Mouse (Mus musculus): Measurements from ENCODE around the gene Pbx2.
"Not testable (repeated sequence)": the region's sequence is repeated elsewhere in the genome, so short reads cannot be mapped to it uniquely, and the experiment has no call there.

The Pbx2 gene

DNA sequence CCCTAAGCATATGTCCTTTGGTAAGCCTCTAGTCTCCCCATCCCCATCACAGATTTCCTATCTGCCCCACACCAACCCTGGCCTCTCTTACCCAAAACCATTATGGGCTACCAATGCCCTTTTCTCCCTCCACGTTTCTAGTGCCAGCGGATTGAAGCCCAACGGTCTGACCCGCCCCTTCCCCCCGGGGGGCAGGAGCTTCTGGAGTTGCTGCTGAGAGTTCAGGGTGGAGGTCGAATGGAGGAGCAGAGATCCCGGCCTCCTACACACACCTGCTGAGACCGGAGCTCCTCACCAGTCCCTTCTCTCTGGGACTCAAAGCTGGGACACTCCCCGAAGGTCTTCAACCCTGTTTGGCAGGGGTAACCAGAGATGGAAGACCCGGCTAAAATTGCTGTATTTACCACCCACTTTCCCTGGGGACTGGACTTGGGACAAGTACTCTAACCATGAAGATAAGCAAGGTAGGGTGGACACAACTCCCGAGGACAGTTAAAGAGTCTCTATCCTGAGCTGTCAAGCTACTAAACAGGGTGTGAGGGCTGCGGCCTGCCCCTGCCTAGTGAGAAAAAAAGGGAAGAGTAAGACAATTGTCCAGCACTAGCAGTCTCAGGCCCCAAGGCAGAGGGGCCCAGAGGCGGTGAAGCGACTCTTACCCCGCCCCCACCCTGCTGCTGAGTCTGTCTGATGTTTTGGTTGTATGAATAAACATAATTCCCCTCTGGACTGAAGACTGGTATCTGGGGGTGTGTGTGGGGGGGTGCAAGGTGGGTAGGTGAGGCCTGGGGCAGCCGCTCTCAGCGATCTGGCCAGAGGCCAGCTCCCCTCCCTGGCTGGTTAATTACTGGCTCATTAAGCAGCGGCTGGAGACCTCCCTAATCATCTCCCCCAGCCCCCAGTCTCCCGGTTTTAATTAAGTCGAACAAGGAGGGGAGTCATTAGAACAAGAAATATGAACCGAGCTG lies at the start of gene Pbx2:
Pbx2 (plus strand) TSS at position 238 of the 965 bp plus-strand sequence.
- peak; percentile 36 for DNase-seq

DNA sequence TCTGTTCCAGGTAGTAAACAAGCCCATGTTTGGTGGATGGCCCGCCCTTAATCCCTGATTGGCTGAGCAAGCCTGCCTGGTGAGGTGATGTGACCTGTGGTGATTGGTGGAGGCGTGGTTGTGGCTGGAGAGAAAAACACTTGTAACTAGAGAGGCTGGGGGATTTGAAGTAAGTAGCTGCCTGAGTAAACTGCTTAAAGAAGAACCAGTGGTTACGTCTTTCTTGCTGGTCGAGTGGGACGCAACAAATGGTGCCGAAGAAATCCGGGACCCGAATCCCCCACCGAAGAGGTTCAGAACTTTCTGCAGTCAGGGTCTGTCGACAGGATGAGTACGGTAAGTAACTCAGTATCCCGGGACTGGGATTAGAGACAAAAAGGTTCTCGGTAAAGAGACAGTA lies 47.5 kb upstream of the Pbx2 start:
- not testable (repeated sequence) for DNase-seq

DNA sequence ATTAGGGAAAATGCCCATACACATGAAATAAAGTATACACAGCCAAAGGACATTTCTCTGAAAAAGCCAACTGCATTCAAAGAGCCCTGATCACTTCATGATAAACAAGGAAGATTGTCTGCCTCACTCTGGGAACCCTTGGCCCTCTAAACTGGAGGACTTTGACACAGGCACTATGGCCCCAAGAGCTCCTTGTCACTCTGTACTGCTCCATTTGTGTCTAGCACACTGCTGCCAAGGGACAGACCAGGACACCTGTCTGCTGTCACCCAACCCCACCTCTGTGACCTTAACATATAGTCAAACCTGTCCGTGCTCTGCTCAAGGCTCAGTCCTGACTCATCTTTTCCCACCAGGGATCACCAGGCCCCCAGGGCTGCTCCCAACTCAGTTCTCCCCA lies 44.3 kb upstream of the Pbx2 start:
- no peak for DNase-seq

DNA sequence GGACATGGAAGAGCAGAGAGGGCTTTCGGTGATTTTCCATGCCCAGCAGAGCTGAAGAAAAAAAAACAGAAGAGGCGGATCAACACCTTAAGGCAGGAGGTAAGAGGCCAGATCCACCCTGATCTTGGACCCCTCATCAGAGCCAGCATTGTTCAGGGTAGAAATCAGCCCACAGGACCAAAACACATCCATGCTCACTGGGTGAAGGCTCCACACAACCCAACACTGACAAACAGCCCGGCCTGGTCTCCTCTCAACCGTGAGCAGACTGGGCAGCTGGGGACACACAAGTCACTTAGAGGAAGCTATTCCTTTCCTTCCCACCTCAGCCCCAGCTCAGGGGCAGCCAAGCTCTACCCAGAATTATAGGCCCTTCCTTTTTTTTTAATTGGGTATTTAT lies 43.5 kb upstream of the Pbx2 start:
- DNase-seq = no peak

DNA sequence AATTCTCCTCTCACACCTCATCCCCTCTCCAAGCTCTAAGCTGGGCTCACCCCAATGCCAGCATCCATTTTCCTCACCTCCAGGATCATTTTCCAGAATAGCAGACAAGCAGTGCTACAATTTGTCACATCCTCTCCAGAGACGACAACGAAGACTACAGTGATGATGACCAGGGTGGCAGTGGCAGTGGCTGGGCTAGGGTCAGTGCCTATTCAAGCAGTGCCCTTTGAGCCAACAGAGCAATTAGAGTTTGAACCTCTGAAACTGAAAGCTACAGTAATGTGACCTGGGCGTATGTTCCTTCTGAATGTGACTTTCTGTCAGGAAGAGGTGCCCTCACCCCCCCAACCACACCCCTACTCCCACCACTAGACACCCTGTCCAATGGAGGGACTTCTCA lies 41.9 kb upstream of the Pbx2 start:
- DNase-seq = no peak

DNA sequence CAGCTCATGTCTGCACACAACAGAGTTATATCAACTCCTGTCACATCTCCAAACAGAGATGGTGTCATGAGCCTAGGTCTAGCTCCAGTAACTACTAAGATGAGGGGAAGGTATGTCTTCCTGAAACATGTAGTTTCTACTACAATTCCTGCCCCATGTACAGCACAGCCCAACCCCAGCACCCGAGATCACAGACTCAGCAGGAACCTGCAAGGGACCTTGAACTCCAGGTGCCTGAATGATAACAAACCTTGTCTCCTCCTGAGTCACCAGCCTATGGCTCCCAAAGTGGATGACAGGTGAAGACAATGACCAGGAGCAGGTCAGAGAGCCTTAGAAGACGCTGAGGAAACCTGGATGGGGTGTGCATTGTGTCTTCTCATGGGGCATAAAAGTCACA lies 41.2 kb upstream of the Pbx2 start:
- no peak for DNase-seq

DNA sequence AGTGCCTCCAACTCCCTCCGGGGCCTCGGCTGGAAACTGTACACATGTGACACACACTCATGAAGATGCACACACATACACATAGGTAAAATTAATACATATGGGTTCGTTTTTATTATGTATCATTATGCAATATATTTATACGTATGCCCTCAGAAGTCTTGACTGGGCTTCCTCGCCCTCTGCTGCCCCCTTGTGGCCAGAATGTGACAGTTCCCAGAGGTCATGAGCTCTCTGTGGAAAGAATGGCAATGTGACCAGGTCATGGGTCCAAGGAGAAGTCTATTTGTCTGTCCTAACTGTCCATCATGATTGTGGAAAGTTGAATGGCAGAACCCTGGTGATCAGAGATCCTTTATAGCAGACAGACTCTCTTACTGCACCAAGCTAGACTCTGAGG lies 35.6 kb upstream of the Pbx2 start:
- DNase-seq = peak; percentile 68

DNA sequence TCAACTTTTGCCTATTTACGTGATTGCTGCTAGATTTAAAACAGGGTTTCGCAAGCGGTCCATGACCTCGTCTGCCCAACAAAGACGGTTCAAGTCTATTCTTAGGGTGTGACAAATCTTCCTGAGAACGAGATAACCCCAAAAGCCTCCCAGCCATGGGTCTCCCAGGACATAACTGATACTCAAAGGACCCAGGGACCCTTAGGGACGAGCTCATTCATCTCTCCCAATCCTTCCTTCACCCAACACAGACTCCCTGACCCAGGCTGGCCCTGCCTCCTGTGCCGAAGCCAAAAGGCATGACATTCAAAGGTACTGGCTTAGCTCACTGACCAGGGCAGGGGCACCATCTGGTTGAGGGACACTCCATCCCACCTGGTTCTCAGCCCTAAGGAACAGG lies 34.7 kb upstream of the Pbx2 start:
- DNase-seq = no peak

DNA sequence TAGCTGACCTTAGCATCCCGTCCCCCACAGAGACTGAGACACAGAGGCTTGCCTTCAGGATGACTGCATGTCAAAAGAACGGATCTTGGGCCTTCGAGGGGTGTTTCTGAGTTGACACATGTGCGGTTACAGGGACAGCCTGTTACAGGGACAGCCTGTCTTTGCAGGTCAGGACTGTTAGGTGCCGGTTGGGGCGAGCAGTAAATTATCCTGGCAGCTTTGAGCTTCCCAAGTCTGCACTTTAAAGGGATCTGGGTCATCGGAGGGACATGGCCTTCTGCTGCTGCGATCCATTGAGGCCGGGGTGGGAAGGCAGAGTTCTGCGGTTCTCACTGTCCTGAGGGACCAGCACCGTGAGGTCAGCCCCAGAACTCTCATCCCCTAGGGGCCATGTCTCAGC lies 33.7 kb upstream of the Pbx2 start:
- no peak for DNase-seq

DNA sequence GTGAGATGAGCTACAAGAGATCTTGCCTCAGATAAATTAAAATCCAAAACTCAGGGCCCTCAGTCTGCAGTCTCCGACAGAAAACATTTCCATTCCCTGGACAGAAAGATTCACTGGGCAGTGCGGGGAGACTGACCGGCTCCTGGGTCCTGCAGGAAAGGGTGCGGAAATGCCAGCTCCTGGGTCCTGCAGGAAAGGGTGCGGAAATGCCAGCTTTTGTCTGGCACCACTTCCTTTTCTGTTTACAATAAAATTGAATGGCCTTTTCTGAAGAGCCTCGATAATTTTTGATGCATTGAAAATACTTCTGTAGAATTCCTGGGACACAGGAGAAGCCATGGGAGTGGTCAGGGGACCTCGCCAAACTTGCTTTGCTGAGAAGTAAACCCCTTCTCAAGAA lies 31.9 kb upstream of the Pbx2 start:
- no peak for DNase-seq

DNA sequence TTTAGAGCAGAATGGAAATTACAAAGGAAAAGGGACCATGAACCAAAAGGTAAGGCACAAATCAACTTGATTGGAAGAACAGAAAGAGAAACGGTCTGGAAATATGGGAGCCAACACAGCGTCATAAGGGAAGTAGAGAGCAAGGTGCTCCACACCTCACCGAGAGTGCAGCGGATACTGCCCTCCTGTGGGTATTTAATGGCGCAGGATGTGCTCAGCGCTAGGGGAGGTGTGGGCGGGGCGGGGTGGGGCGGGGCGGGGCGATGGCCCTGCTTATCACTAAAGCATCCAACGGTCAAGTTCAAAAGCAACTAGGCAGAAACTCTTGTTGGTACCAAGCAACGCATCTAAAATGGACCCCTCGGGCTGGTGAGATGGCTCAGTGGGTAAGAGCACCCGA lies 31.2 kb upstream of the Pbx2 start:
- no peak for DNase-seq

DNA sequence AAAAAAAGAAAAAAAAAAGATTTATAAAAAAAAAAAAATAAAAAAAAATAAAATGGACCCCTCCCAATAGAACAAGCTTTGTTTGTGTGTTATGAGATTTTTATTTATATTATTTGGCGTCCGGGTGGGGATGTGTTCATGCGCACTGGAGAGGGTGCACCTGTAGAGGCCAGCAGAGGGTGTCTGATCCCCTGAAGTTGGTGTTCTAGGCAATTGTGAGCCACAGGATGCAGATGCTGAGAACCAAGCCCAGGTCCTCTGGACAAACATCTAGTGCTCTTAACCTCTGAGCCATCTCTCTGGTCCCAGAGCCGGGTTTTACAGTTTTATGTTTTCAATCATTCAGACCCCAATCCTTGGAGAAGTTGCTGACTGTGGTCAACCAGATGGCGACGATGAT lies 30.6 kb upstream of the Pbx2 start:
- no peak for DNase-seq

DNA sequence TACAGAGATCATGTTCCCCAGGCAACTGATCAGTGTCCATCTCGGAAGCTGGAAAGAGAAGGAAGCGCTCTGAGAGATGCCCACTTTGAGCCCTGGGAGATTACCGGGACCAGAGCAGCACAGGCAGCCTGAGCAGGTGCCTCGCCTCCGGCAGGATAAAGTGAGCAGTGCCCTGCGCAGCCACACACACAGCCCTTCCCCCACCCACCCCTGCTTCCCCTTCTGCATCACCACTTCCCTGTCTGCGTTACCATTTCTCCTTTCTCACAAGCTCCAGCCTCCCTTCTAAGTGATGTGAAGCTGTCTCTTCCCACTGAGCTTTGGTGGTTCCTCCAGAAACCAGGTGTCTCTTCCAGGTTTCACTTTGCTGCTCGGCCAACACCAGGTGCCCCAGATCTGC lies 29.9 kb upstream of the Pbx2 start:
- DNase-seq = no peak

DNA sequence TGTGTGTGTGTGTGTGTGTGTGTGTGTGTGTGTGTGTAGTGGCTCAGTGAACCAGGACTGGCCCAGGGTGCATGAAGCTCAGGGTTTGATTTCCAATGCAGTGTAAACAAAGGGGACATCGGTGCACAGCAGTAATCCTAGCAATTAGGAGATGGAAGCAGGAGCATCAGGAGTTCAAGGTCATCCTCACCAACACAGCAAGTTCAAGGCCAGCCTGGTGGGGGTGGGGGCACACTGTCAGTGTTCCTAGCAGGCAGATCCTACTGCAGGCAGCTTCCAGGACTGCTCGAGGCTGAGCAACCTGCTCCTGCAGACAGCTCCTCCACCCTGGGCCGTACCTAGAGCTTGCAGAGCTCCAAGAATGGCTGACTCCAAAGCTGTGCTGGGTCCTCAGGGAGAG lies 28.5 kb upstream of the Pbx2 start:
- DNase-seq = no peak

DNA sequence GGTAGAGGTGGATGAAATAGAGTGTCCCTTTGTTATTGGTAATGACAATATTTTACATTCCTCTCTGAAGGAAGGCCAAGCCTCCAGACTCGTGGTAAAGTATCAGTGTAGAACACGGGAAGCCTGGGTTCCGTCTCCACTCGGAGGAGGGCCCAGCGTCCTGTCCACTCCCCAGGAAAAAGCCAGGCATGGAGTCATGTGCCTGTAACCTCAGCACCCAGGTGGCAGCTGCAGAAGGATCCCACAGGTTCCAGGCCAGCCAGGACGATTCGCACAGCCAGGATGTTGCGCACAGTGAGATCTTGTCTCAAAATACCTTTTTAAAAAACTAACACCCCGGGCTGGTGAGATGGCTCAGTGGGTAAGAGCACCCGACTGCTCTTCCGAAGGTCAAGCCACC lies 27.7 kb upstream of the Pbx2 start:
- DNase-seq = no peak

DNA sequence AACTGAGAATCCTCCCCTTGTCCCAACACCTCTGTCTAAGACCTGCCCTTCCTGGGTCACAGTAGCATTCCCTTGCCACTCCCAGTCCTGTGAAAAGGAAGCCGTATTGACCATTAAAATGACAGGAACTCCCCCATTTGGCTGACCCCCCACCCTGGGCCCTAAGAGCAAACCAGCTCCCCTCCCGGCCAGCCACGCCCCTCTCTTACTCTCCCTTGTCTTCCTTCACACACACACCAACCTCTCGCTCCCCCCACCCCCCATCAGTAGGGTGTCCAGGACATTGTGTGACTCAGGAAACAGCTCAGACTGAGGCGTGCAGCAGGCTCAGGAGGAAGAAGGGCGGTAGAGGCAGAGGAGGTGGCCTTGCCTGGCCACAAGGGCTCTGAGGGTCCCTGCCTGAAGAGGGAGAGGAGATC lies 27.1 kb upstream of the Pbx2 start, which contains the start of gene Notch4:
Notch4 (plus strand) TSS at position 266 of the 419 bp plus-strand sequence.
- peak; percentile 53 for DNase-seq

DNA sequence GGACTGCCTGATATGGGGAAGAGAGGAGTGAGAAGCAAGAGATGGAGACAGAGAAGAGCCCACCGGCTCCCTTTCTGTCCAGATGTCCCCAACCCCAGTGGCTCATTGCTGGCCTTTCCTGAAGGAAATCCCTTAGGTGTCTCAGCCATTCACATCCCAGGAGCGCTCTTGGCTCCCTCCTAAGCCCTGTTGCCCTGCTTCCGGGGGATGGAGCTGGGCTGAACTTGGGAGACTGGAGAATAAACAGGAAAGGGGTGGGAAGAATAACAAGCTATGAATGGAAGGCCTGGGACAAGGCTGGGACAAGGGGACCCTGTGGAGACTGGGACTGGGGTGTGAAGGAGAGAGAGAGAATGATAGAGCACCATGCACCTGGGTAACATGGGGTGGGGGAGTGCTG lies 26.3 kb upstream of the Pbx2 start:
- DNase-seq = peak; percentile 58

DNA sequence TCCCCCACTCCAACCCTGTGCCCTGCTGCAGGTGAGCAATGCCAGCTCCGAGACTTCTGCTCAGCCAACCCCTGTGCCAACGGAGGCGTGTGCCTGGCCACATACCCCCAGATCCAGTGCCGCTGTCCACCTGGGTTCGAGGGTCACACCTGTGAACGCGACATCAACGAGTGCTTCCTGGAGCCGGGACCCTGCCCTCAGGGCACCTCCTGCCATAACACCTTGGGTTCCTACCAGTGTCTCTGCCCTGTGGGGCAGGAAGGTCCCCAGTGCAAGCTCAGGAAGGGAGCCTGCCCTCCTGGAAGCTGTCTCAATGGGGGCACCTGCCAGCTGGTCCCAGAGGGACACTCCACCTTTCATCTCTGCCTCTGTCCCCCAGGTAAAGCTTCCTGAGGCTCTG lies 23.8 kb upstream of the Pbx2 start:
- no peak for DNase-seq

DNA sequence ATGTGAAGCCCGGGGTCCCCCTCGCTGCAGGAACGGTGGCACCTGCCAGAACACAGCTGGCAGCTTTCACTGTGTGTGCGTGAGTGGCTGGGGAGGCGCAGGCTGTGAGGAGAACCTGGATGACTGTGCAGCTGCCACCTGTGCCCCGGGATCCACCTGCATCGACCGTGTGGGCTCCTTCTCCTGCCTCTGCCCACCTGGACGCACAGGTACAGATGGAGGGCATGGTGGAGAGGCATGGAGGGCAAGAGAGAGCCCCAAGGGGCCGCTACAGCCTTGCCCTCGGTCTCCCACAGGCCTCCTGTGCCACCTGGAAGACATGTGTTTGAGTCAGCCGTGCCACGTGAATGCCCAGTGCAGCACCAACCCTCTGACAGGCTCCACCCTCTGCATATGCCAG lies 22.6 kb upstream of the Pbx2 start:
- no peak for DNase-seq

DNA sequence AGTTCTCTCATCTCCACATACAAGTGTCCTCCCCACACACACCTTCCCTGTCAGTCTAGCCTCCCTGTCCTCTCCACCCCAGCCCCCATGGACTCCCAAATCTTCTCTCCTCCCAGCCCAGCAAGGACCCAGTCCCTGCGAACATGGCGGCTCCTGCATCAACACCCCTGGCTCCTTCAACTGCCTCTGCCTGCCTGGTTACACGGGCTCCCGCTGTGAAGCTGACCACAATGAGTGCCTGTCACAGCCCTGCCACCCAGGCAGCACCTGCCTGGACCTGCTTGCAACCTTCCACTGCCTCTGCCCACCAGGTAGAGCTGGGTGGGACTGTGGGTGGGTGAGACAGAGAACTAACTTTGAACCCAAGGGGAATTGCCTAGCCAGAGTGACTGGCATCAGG lies 21.1 kb upstream of the Pbx2 start:
- no peak for DNase-seq

DNA sequence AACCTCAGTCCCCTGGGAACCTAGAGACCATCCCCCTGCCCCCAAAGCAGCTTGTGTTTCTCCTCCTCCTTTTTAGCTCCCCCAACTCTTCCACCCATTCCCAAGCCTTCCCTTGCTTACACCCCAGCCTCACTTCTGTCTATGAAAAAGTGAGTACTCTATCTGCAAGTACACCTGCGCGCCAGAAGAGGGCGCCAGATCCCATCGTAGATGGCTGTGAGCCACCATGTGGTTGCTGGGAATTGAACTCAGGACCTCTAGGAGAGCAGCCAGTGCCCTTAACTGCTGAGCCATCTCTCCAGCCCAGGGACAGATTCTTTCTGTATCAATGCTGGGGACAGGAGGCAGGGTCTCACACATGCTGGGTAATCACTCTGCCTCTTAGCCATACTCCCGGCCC lies 19.2 kb upstream of the Pbx2 start:
- no peak for DNase-seq

DNA sequence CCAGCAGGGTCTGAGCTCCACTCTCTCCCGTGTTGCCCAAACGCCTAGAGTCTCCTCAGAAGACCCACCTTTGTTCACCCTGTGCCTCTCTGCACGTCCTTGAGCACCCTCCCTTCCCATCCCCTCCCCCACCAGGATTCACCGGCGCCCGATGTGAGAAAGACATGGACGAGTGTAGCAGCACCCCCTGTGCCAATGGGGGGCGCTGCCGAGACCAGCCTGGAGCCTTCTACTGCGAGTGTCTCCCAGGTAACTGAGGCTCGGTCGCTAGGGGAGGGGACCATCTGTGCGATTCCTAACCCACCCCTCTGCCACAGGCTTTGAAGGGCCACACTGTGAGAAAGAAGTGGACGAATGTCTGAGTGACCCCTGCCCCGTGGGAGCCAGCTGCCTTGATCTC lies 18.7 kb upstream of the Pbx2 start:
- no peak for DNase-seq

DNA sequence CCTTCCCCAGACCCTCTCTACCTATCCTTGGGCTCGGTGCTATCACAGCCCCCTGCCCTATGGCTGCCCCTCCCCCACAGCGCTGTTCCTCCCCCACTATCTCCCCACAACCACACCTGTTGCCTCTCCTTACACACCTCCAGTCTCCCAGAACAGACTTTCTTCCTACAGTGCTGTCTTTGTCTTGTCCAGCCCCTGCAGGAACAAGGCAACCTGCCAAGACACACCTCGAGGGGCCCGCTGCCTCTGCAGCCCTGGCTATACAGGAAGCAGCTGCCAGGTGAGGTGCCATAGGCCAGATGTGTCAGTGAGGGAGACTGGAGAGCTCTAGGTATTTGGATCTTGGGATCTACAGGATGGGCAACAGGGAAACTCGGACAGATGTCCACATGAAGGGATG lies 14.5 kb upstream of the Pbx2 start:
- no peak for DNase-seq

DNA sequence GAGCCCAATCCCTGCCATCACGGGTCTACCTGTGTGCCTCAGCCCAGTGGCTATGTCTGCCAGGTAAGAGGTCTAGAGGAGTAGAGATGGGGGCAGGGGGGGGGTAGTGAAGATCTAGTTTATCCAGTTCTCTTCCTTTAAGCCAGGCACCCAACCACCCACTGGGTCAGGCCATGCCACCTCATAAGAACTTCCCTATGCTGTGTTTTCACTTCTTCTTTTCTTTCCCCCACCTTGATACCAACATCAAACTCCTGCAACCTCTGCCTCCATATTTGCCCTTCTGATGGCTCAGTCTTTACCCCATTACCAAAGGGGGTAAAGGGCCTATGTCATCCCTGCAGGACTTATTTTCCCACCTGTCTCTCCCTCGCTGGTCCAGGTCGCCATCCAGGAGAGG lies 13.0 kb upstream of the Pbx2 start:
- DNase-seq = no peak

DNA sequence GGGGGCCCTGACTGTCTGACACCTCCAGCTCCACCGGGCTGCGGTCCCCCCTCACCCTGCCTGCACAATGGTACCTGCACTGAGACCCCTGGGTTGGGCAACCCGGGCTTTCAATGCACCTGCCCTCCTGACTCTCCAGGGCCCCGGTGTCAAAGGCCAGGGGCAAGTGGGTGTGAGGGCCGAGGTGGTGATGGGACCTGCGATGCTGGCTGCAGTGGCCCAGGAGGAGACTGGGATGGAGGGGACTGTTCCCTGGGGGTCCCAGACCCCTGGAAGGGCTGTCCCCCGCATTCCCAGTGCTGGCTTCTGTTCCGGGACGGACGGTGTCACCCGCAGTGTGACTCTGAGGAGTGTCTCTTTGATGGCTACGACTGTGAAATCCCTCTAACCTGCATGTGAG lies 8.5 kb upstream of the Pbx2 start:
- no peak for DNase-seq
